Mouse (Mus musculus) stomach, postnatal 0 days (tissue): Measurements from ENCODE around the gene Ildr2.

Source experiments
- CTCF ChIP-seq: IDR thresholded peaks from 2 replicates; pipeline ENCODE4 v1.5.1; 2016; ENCODE audit warnings: antibody characterized with exemption, low read depth, mild to moderate bottlenecking, moderate library complexity
- EP300 ChIP-seq: optimal IDR thresholded peaks from 2 replicates; pipeline ENCODE3; 2016; ENCODE audit warnings: antibody characterized with exemption

GRCm38 (mm10) chr1:166326421-166326820, 72.5 kb downstream of the Ildr2 start:
- TF ChIP-seq EP300: no peak
- TF ChIP-seq CTCF: no peak
